ENCODE assay signal across 45 mouse cellular contexts in the genomic region with DNA sequence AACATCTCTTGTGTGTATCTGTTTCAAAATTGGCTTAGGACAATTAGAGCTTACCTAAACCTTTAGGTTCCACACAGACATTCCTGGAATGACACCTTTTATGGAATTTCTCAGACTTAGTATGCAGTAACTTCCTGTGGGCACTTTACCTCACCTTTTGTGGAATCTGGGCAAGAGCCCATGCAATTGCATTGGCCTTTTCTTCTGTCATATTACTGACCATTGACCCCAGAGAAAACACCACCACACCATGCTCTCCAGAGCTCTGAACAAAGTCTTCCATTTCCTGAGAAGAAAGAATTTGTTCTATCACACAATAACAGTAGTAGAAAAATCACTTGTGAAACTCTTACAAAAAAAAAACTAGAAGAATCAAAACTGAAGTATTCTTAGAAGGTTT. TPM values are rescaled to one million over a fixed set of nuclear protein-coding genes. Genes with fewer than 3 reads are reported as not detected.
"Had no signal": no experiment of that assay in that cellular context is flagged by ENCODE, and none has a peak within 500 bp of the region (broad histone marks: within the 10 kb centered on the region; RNA-seq: fewer than 3 reads in every experiment).

No protein-coding gene starts in this region.

- H3K27me3 ChIP-seq: limb, embryonic 12.5 days; limb, embryonic 13.5 days; limb, embryonic 15.5 days; liver, embryonic 13.5 days; liver, embryonic 15.5 days; lung, embryonic 15.5 days; megakaryocyte, embryonic 14.5 days; midbrain, embryonic 12.5 days; midbrain, embryonic 13.5 days; midbrain, embryonic 15.5 days; neural tube, embryonic 12.5 days had no signal

- H3K27ac ChIP-seq: left cerebral cortex, adult 2 months; limb, embryonic 10.5 days; limb, embryonic 12.5 days; limb, embryonic 13.5 days; limb, embryonic 15.5 days; liver, embryonic 13.5 days; liver, embryonic 14.5 days; liver, embryonic 15.5 days; lung, embryonic 15.5 days; macrophage; midbrain, embryonic 10.5 days; midbrain, embryonic 12.5 days; midbrain, embryonic 13.5 days; midbrain, embryonic 15.5 days; neural tube, embryonic 12.5 days had no signal

- ATAC-seq: lung, postnatal 0 days; midbrain, embryonic 13.5 days; midbrain, embryonic 15.5 days; midbrain, embryonic 16.5 days had no signal

- H3K9me3 ChIP-seq: limb, embryonic 10.5 days; limb, embryonic 12.5 days; limb, embryonic 13.5 days; limb, embryonic 15.5 days; liver, embryonic 13.5 days; liver, embryonic 15.5 days; lung, embryonic 15.5 days; midbrain, embryonic 10.5 days; midbrain, embryonic 12.5 days; midbrain, embryonic 13.5 days; midbrain, embryonic 15.5 days; neural tube, embryonic 12.5 days had no signal

- H3K4me1 ChIP-seq: limb, embryonic 10.5 days; limb, embryonic 12.5 days; limb, embryonic 13.5 days; limb, embryonic 15.5 days; liver, embryonic 15.5 days; lung, embryonic 15.5 days; megakaryocyte, embryonic 14.5 days; midbrain, embryonic 10.5 days; midbrain, embryonic 12.5 days; midbrain, embryonic 13.5 days; midbrain, embryonic 15.5 days; neural tube, embryonic 12.5 days had no signal

- H3K36me3 ChIP-seq: limb, embryonic 10.5 days; limb, embryonic 12.5 days; limb, embryonic 13.5 days; limb, embryonic 15.5 days; liver, embryonic 13.5 days; liver, embryonic 15.5 days; lung, embryonic 15.5 days; midbrain, embryonic 10.5 days; midbrain, embryonic 12.5 days; midbrain, embryonic 13.5 days; midbrain, embryonic 15.5 days; neural tube, embryonic 12.5 days had no signal

- H3K4me2 ChIP-seq: limb, embryonic 12.5 days; limb, embryonic 13.5 days; limb, embryonic 15.5 days; liver, embryonic 13.5 days; liver, embryonic 15.5 days; lung, embryonic 14.5 days; lung, embryonic 15.5 days; midbrain, embryonic 11.5 days; midbrain, embryonic 12.5 days; midbrain, embryonic 13.5 days; midbrain, embryonic 15.5 days; neural tube, embryonic 12.5 days had no signal

- H3K9ac ChIP-seq: limb, embryonic 12.5 days; limb, embryonic 13.5 days; limb, embryonic 15.5 days; liver, embryonic 13.5 days; liver, embryonic 14.5 days; liver, embryonic 15.5 days; lung, embryonic 14.5 days; lung, embryonic 15.5 days; midbrain, embryonic 12.5 days; midbrain, embryonic 13.5 days; midbrain, embryonic 15.5 days; neural tube, embryonic 12.5 days had no signal

- H3K4me3 ChIP-seq: left cerebral cortex, adult 2 months; limb, embryonic 10.5 days; limb, embryonic 12.5 days; limb, embryonic 13.5 days; limb, embryonic 15.5 days; liver, embryonic 13.5 days; liver, embryonic 15.5 days; lung, embryonic 15.5 days; megakaryocyte, embryonic 14.5 days; midbrain, embryonic 10.5 days; midbrain, embryonic 12.5 days; midbrain, embryonic 13.5 days; midbrain, embryonic 15.5 days; myocyte; neural tube, embryonic 12.5 days had no signal

- DNase-seq: left cerebral cortex, postnatal 4 days; liver; liver, embryonic 13.5 days; lung, adult 18-20 months; lung, adult 2 months; lung, embryonic 14.5 days; lung, postnatal 10 days; lung, postnatal 14 days; lung, postnatal 36 days; lung, postnatal 4 days; midbrain, embryonic 14.5 days had no signal

RNA-seq across cellular contexts. Expression of a gene that starts 3.1 kb away (rescaled TPM):
- total RNA-seq: left cerebral cortex, adult 18-20 months; left cerebral cortex, adult 2 months; left cerebral cortex, adult 8-10 months; left cerebral cortex, postnatal 10 days; left cerebral cortex, postnatal 14 days; left cerebral cortex, postnatal 25 days; left cerebral cortex, postnatal 36 days; left cerebral cortex, postnatal 4 days; megakaryocyte progenitor cell, adult 5-6 weeks; megakaryocyte, adult 5-6 weeks; megakaryocyte-erythroid progenitor cell, adult 5-6 weeks; midbrain, postnatal 0 days; monocyte, adult 5-6 weeks had no signal
- polyA plus RNA-seq: limb, embryonic 10.5 days; limb, embryonic 11.5 days; limb, embryonic 12.5 days; limb, embryonic 13.5 days; limb, embryonic 14.5 days; limb, embryonic 15.5 days; lung, embryonic 14.5 days; lung, embryonic 15.5 days; lung, embryonic 16.5 days; lung, postnatal 0 days; macrophage; midbrain, embryonic 10.5 days; midbrain, embryonic 11.5 days; midbrain, embryonic 12.5 days; midbrain, embryonic 13.5 days; midbrain, embryonic 14.5 days; midbrain, embryonic 15.5 days; midbrain, embryonic 16.5 days; midbrain, postnatal 0 days; myocyte; neural tube, embryonic 11.5 days; neural tube, embryonic 12.5 days had no signal

RNA-seq across cellular contexts. Expression of a gene that starts 50.9 kb away (rescaled TPM):
- total RNA-seq: left cerebral cortex, adult 18-20 months; left cerebral cortex, adult 2 months; left cerebral cortex, adult 8-10 months; left cerebral cortex, postnatal 10 days; left cerebral cortex, postnatal 14 days; left cerebral cortex, postnatal 25 days; left cerebral cortex, postnatal 36 days; left cerebral cortex, postnatal 4 days; megakaryocyte progenitor cell, adult 5-6 weeks; megakaryocyte, adult 5-6 weeks; megakaryocyte-erythroid progenitor cell, adult 5-6 weeks; monocyte, adult 5-6 weeks had no signal
- polyA plus RNA-seq: limb, embryonic 10.5 days; limb, embryonic 11.5 days; limb, embryonic 12.5 days; limb, embryonic 13.5 days; limb, embryonic 14.5 days; limb, embryonic 15.5 days; lung, embryonic 14.5 days; lung, embryonic 15.5 days; lung, embryonic 16.5 days; lung, postnatal 0 days; macrophage; midbrain, embryonic 10.5 days; midbrain, embryonic 11.5 days; midbrain, embryonic 12.5 days; midbrain, embryonic 13.5 days; midbrain, embryonic 14.5 days; midbrain, embryonic 16.5 days; midbrain, postnatal 0 days; myocyte; neural tube, embryonic 11.5 days; neural tube, embryonic 12.5 days had no signal
